Mouse (Mus musculus) retina, embryonic 14.5 days (tissue): ENCODE results near the gene Zzz3.

Experiments used
- DNase-seq: peaks from one replicate; pipeline ENCODE4 v3.0.0-alpha.2; 2015; ENCODE audit warnings: low spot score

Gene Zzz3

GRCm38 (mm10) chr3:152467312-152467711, 72.0 kb downstream of the Zzz3 start:
- DNase-seq: no peak

GRCm38 (mm10) chr3:152468032-152468431, 72.8 kb downstream of the Zzz3 start:
- no peak for DNase-seq

- DNase-seq: no peak
Observed at GRCm38 (mm10) chr3:152468569-152469041, 73.3 kb downstream of the Zzz3 start.

- DNase-seq: no peak
Observed at GRCm38 (mm10) chr3:152469423-152470200, 74.3 kb downstream of the Zzz3 start.

- no peak for DNase-seq
Observed at GRCm38 (mm10) chr3:152470347-152470746, 75.1 kb downstream of the Zzz3 start.

GRCm38 (mm10) chr3:152472676-152473075, 77.4 kb downstream of the Zzz3 start:
- DNase-seq: no peak

- DNase-seq: peak; percentile 84
Observed at GRCm38 (mm10) chr3:152474582-152475277, 79.5 kb downstream of the Zzz3 start.

- DNase-seq: no peak
Observed at GRCm38 (mm10) chr3:152475278-152475669, 80.0 kb downstream of the Zzz3 start.

GRCm38 (mm10) chr3:152475894-152476293, 80.6 kb downstream of the Zzz3 start:
- DNase-seq: no peak

GRCm38 (mm10) chr3:152477796-152478527, 82.7 kb downstream of the Zzz3 start:
- DNase-seq: peak; percentile 74

- DNase-seq: peak; percentile 68
Observed at GRCm38 (mm10) chr3:152478599-152479435, 83.5 kb downstream of the Zzz3 start.

- DNase-seq: no peak
Observed at GRCm38 (mm10) chr3:152480336-152480735, 85.1 kb downstream of the Zzz3 start.

- peak; percentile 30 for DNase-seq
Observed at GRCm38 (mm10) chr3:152482182-152482581, 86.9 kb downstream of the Zzz3 start.

GRCm38 (mm10) chr3:152483800-152484199, 88.5 kb downstream of the Zzz3 start:
- DNase-seq: no peak

- DNase-seq: peak; percentile 45
Observed at GRCm38 (mm10) chr3:152484206-152484605, 88.9 kb downstream of the Zzz3 start.

- no peak for DNase-seq
Observed at GRCm38 (mm10) chr3:152488964-152489363, 93.7 kb downstream of the Zzz3 start.

GRCm38 (mm10) chr3:152490423-152490822, 95.2 kb downstream of the Zzz3 start:
- DNase-seq: no peak

- DNase-seq: no peak
Observed at GRCm38 (mm10) chr3:152492241-152492640, 97.0 kb downstream of the Zzz3 start.

GRCm38 (mm10) chr3:152493813-152494212, 98.5 kb downstream of the Zzz3 start:
- no peak for DNase-seq

- peak; percentile 60 for DNase-seq
Observed at GRCm38 (mm10) chr3:152494667-152495360, 99.5 kb downstream of the Zzz3 start.

GRCm38 (mm10) chr3:152495415-152495898, 100.2 kb downstream of the Zzz3 start:
- peak; percentile 33 for DNase-seq
